In the genomic region with DNA sequence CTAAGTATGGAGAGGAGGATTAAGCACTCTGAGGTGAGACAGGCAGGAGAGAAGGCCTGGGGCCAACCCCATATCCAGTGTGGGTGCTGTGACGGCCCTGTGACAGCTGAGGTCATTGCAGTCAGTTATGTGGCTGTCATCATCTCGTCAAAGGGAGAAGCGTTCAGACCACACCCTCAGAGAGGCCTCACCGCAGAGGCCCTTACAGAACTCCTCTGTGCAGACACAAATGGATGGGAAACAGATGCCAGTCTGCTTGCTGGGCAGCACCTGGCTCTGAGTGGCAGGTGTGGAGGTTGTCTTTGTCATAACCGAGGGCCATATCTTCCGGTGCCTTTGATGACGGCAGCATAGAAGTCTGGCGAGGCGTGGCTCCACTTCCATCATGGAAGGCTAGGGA, we compare ENCODE assay signal across 14 mouse cellular contexts.
DNase-seq lines count a peak whose midpoint lies in the region; ATAC-seq and TF ChIP-seq lines count a peak whose summit lies in the region.
"Had no signal": no experiment of that assay in that cellular context is flagged by ENCODE, and none has a peak within 500 bp of the region (broad histone marks: within the 10 kb centered on the region; RNA-seq: fewer than 3 reads in every experiment).

No protein-coding gene starts in this region.

- H3K9me3 ChIP-seq in intestine, postnatal 0 days (ENCODE audit: control insufficient read depth) = 0 out of 2 replicates have a peak, but pooled peaks cover under 1% of the 10 kb centered on the region
- H3K9me3 ChIP-seq in intestine, embryonic 15.5 days = no peaks in the 10 kb centered on the region
- H3K9me3 ChIP-seq in heart, embryonic 15.5 days (replicated peaks) = no peaks in the 10 kb centered on the region
- 0 out of 2 replicates have a peak, but pooled peaks cover 3% of the 10 kb centered on the region for H3K9me3 ChIP-seq in forebrain, embryonic 13.5 days (replicated peaks)
- H3K9me3 ChIP-seq in limb, embryonic 10.5 days (replicated peaks) = no peaks in the 10 kb centered on the region

- H3K36me3 ChIP-seq in intestine, postnatal 0 days (ENCODE audit: control insufficient read depth, insufficient read depth) = no peaks in the 10 kb centered on the region
- H3K36me3 ChIP-seq in intestine, embryonic 15.5 days = no peaks in the 10 kb centered on the region
- H3K36me3 ChIP-seq in heart, embryonic 15.5 days = no peaks in the 10 kb centered on the region
- H3K36me3 ChIP-seq in forebrain, embryonic 13.5 days (ENCODE audit: poor library complexity, severe bottlenecking) = no peaks in the 10 kb centered on the region
- H3K36me3 ChIP-seq in limb, embryonic 10.5 days = no peaks in the 10 kb centered on the region
- H3K36me3 ChIP-seq: G1E had no signal

- TF ChIP-seq CTCF in intestine, postnatal 0 days (IDR thresholded peaks at IDR 0.05; ENCODE audit: low read depth) = no peak

- H3K27ac ChIP-seq in intestine, postnatal 0 days (ENCODE audit: low read depth, low read length) = no peak overlapping the region
- H3K27ac ChIP-seq in intestine, embryonic 15.5 days = no peak overlapping the region
- H3K27ac ChIP-seq in heart, embryonic 15.5 days = 0 out of 2 replicates have a peak overlapping the region, but pooled peaks have one; percentile 49
- no peak overlapping the region for H3K27ac ChIP-seq in forebrain, embryonic 13.5 days
- no peak overlapping the region for H3K27ac ChIP-seq in limb, embryonic 10.5 days

- no peak overlapping the region for H3K4me3 ChIP-seq in intestine, postnatal 0 days (ENCODE audit: low read depth, low read length)
- H3K4me3 ChIP-seq in intestine, embryonic 15.5 days (replicated peaks) = no peak overlapping the region
- no peak overlapping the region for H3K4me3 ChIP-seq in heart, embryonic 15.5 days
- H3K4me3 ChIP-seq in forebrain, embryonic 13.5 days = no peak overlapping the region
- no peak overlapping the region for H3K4me3 ChIP-seq in limb, embryonic 10.5 days

- H3K4me1 ChIP-seq in intestine, postnatal 0 days (replicated peaks; ENCODE audit: control insufficient read depth, insufficient read depth, low read length) = no peaks in the 10 kb centered on the region
- H3K4me1 ChIP-seq in intestine, embryonic 15.5 days (replicated peaks) = peaks cover 17% of the 10 kb centered on the region
- peaks cover 49% of the 10 kb centered on the region for H3K4me1 ChIP-seq in heart, embryonic 15.5 days (replicated peaks)
- H3K4me1 ChIP-seq in forebrain, embryonic 13.5 days = no peaks in the 10 kb centered on the region
- H3K4me1 ChIP-seq in limb, embryonic 10.5 days = peaks cover 38% of the 10 kb centered on the region

- peak; percentile 31; the same call in 1 of the 2 replicates for ATAC-seq in intestine, postnatal 0 days
- ATAC-seq in intestine, embryonic 15.5 days = no peak
- peak; percentile 50 for ATAC-seq in heart, embryonic 15.5 days (replicated peaks; ENCODE audit: insufficient number of reproducible peaks, insufficient read depth, low FRiP score, low read depth)
- peak; percentile 85 for ATAC-seq in megakaryocyte progenitor cell, adult 5-6 weeks (replicated peaks; ENCODE audit: poor library complexity)
- ATAC-seq in forebrain, embryonic 13.5 days = no peak
- ATAC-seq: intestine, embryonic 16.5 days had no signal

- no peaks in the 10 kb centered on the region for H3K27me3 ChIP-seq in intestine, postnatal 0 days (replicated peaks; ENCODE audit: control insufficient read depth, insufficient read depth, low read length)
- H3K27me3 ChIP-seq in intestine, embryonic 15.5 days (replicated peaks) = no peaks in the 10 kb centered on the region
- H3K27me3 ChIP-seq in heart, embryonic 15.5 days = no peaks in the 10 kb centered on the region
- no peaks in the 10 kb centered on the region for H3K27me3 ChIP-seq in forebrain, embryonic 13.5 days
- peaks cover 20% of the 10 kb centered on the region; the same call in 1 of the 2 replicates for H3K27me3 ChIP-seq in limb, embryonic 10.5 days (ENCODE audit: low read depth, poor library complexity, severe bottlenecking)

- DNase-seq in thymus, postnatal 36 days = peak; percentile 54 to 79
- DNase-seq in adipocyte (ENCODE audit: low spot score) = no peak
- no peak for DNase-seq in limb, embryonic 10.5 days (ENCODE audit: low spot score)
- DNase-seq: adrenal gland, adult 8-10 months; cerebellum, adult 18-20 months; layer of hippocampus, adult 9-11 months; lung, adult 18-20 months had no signal

- H3K4me2 ChIP-seq in intestine, postnatal 0 days (replicated peaks; ENCODE audit: low read depth) = no peak overlapping the region
- no peak overlapping the region for H3K4me2 ChIP-seq in intestine, embryonic 15.5 days (replicated peaks)
- H3K4me2 ChIP-seq in heart, embryonic 15.5 days = no peak overlapping the region
- no peak overlapping the region for H3K4me2 ChIP-seq in forebrain, embryonic 13.5 days

- H3K9ac ChIP-seq in intestine, postnatal 0 days (ENCODE audit: low read depth, low read length) = no peak overlapping the region
- no peak overlapping the region for H3K9ac ChIP-seq in intestine, embryonic 15.5 days
- H3K9ac ChIP-seq in heart, embryonic 15.5 days = no peak overlapping the region; the same call in 1 of the 2 replicates
- no peak overlapping the region for H3K9ac ChIP-seq in forebrain, embryonic 13.5 days

- WGBS in intestine, postnatal 0 days = 56% methylated on average over 9 of the region's 9 CpGs
- 83% methylated on average over 9 of the region's 9 CpGs for WGBS in intestine, embryonic 15.5 days
- WGBS in heart, embryonic 15.5 days = 44% methylated on average over 9 of the region's 9 CpGs
- 84% methylated on average over 9 of the region's 9 CpGs for WGBS in forebrain, embryonic 13.5 days
- WGBS in limb, embryonic 10.5 days = 74% methylated on average over 9 of the region's 9 CpGs

Comparison
In these comparisons a context has a peak if more than half of its experiments do, and no peak if none do; other contexts are left out.
1. ATAC-seq: peak in intestine, postnatal 0 days (single experiment), heart, embryonic 15.5 days (single experiment) and megakaryocyte progenitor cell, adult 5-6 weeks (single experiment); none in intestine, embryonic 15.5 days (single experiment) and forebrain, embryonic 13.5 days (single experiment).
2. DNase-seq: peak in thymus, postnatal 36 days (2 of 2); none in adipocyte (single experiment) and limb, embryonic 10.5 days (single experiment).